Mouse (Mus musculus): ENCODE data around the gene Olfr671. TPM values are rescaled to one million over a fixed set of nuclear protein-coding genes. Genes with fewer than 3 reads are reported as not detected.
"Not testable (repeated sequence)": the region's sequence is repeated elsewhere in the genome, so short reads cannot be mapped to it uniquely, and the experiment has no call there.

Olfr671 gene
- not detected in 2 replicates for polyA plus RNA-seq (2015; fragmentation: Nextera tagmentation; extraction: Ambion mirVana)

- H3K9ac ChIP-seq: no peak within 1 kb of the TSS
- H3K27me3 ChIP-seq: no peaks in the 10 kb centered on the region
- no peak for ATAC-seq
- no peak within 1 kb of the TSS for H3K4me3 ChIP-seq
- H3K9me3 ChIP-seq (replicated peaks): no peaks in the 10 kb centered on the region
- WGBS: 74% methylated on average over 1 of the region's 1 CpGs
- no peaks in the 10 kb centered on the region for H3K36me3 ChIP-seq (ENCODE audit: poor library complexity, severe bottlenecking)
- H3K4me1 ChIP-seq: no peaks in the 10 kb centered on the region
- no peak within 1 kb of the TSS for H3K4me2 ChIP-seq
- no peak within 1 kb of the TSS for H3K27ac ChIP-seq
Measured at GRCm38 (mm10) chr7:104979026-104979425, at the start of gene Olfr671. Olfr671 (minus strand) TSS chr7:104979126.

- no peak for ATAC-seq
- H3K27me3 ChIP-seq: no peaks in the 10 kb centered on the region
- H3K4me2 ChIP-seq: no peak within 1 kb of the TSS
- no peaks in the 10 kb centered on the region for H3K36me3 ChIP-seq (ENCODE audit: poor library complexity, severe bottlenecking)
- no peaks in the 10 kb centered on the region for H3K9me3 ChIP-seq (replicated peaks)
- no peak within 1 kb of the TSS for H3K9ac ChIP-seq
- H3K4me3 ChIP-seq: no peak within 1 kb of the TSS
- 78% methylated on average over 1 of the region's 1 CpGs for WGBS
- H3K4me1 ChIP-seq: no peaks in the 10 kb centered on the region
- H3K27ac ChIP-seq: no peak within 1 kb of the TSS
Measured at GRCm38 (mm10) chr7:105028360-105028759, 49.4 kb upstream of the Olfr671 start, which contains the start of gene Olfr675. Olfr675 (minus strand) TSS chr7:105028460.

GRCm38 (mm10) chr7:105022530-105022929, 43.6 kb upstream of the Olfr671 start:
- Histone ChIP-seq H3K9me3 (replicated peaks) (no peaks in the 10 kb centered on the region), H3K27ac (no peak overlapping the region), H3K4me1 (no peaks in the 10 kb centered on the region), H3K4me3 (no peak overlapping the region), H3K4me2 (no peak overlapping the region), H3K9ac (no peak overlapping the region), H3K36me3 (ENCODE audit: poor library complexity, severe bottlenecking) (no peaks in the 10 kb centered on the region), H3K27me3 (no peaks in the 10 kb centered on the region)
- no peak for ATAC-seq
- 100% methylated on average over 1 of the region's 1 CpGs for WGBS

GRCm38 (mm10) chr7:105001929-105002328, 23.0 kb upstream of the Olfr671 start, which contains the start of gene Olfr672:
Olfr672 (minus strand) TSS chr7:105002029.
- ATAC-seq: no peak
- Histone ChIP-seq H3K4me3 (no peak within 1 kb of the TSS), H3K27me3 (no peaks in the 10 kb centered on the region), H3K9me3 (replicated peaks) (no peaks in the 10 kb centered on the region), H3K27ac (no peak within 1 kb of the TSS), H3K4me1 (no peaks in the 10 kb centered on the region), H3K36me3 (ENCODE audit: poor library complexity, severe bottlenecking) (no peaks in the 10 kb centered on the region), H3K9ac (no peak within 1 kb of the TSS), H3K4me2 (no peak within 1 kb of the TSS)

- not testable (repeated sequence) for H3K9me3 ChIP-seq (replicated peaks); ATAC-seq; H3K4me3 ChIP-seq; H3K36me3 ChIP-seq (ENCODE audit: poor library complexity, severe bottlenecking); H3K27ac ChIP-seq; H3K27me3 ChIP-seq; H3K4me1 ChIP-seq; H3K9ac ChIP-seq; H3K4me2 ChIP-seq
- 80% methylated on average over 2 of the region's 2 CpGs for WGBS
Measured at GRCm38 (mm10) chr7:104972507-104972906, 6.4 kb downstream of the Olfr671 start.

- no peak within 1 kb of the TSS for H3K27ac ChIP-seq
- H3K4me3 ChIP-seq: no peak within 1 kb of the TSS
- 58% methylated on average over 1 of the region's 1 CpGs for WGBS
- H3K9me3 ChIP-seq (replicated peaks): peaks cover 4% of the 10 kb centered on the region; the same call in 1 of the 2 replicates
- H3K4me1 ChIP-seq: no peaks in the 10 kb centered on the region
- no peak within 1 kb of the TSS for H3K9ac ChIP-seq
- H3K36me3 ChIP-seq (ENCODE audit: poor library complexity, severe bottlenecking): no peaks in the 10 kb centered on the region
- H3K27me3 ChIP-seq: no peaks in the 10 kb centered on the region
- no peak for ATAC-seq
- no peak within 1 kb of the TSS for H3K4me2 ChIP-seq
Measured at GRCm38 (mm10) chr7:104962520-104962919, 16.4 kb downstream of the Olfr671 start, which contains the start of gene Olfr670. Olfr670 (minus strand) TSS chr7:104962620.

- WGBS: 92% methylated on average over 16 of the region's 16 CpGs
- H3K27ac ChIP-seq; H3K4me3 ChIP-seq; H3K36me3 ChIP-seq (ENCODE audit: poor library complexity, severe bottlenecking); H3K9ac ChIP-seq; H3K9me3 ChIP-seq (replicated peaks); H3K4me1 ChIP-seq; H3K27me3 ChIP-seq; H3K4me2 ChIP-seq; ATAC-seq: not testable (repeated sequence)
Measured at GRCm38 (mm10) chr7:104950234-104950633, 28.7 kb downstream of the Olfr671 start.

GRCm38 (mm10) chr7:104933940-104934339, 45.0 kb downstream of the Olfr671 start, which contains the start of gene Olfr669:
Olfr669 (plus strand) TSS chr7:104934240.
- ATAC-seq: no peak
- WGBS: 87% methylated on average over 1 of the region's 1 CpGs
- H3K27me3 ChIP-seq: no peaks in the 10 kb centered on the region

GRCm38 (mm10) chr7:104927957-104928356, 51.0 kb downstream of the Olfr671 start, which contains the start of gene Olfr668:
Olfr668 (minus strand) TSS chr7:104928057.
- no peaks in the 10 kb centered on the region for H3K27me3 ChIP-seq
- WGBS: 90% methylated on average over 1 of the region's 1 CpGs
- H3K4me1 ChIP-seq: no peaks in the 10 kb centered on the region
- no peak for ATAC-seq
- H3K36me3 ChIP-seq (ENCODE audit: poor library complexity, severe bottlenecking): no peaks in the 10 kb centered on the region
- no peak within 1 kb of the TSS for H3K9ac ChIP-seq
- no peak within 1 kb of the TSS for H3K4me3 ChIP-seq
- no peak within 1 kb of the TSS for H3K27ac ChIP-seq
- H3K9me3 ChIP-seq (replicated peaks): no peaks in the 10 kb centered on the region
- no peak within 1 kb of the TSS for H3K4me2 ChIP-seq

More at GRCm38 (mm10) chr7:104933940-104934339, 45.0 kb downstream of the Olfr671 start, which contains the start of gene Olfr669:
- Histone ChIP-seq H3K4me3 (no peak within 1 kb of the TSS), H3K9ac (no peak within 1 kb of the TSS), H3K4me2 (no peak within 1 kb of the TSS), H3K9me3 (replicated peaks) (no peaks in the 10 kb centered on the region), H3K4me1 (no peaks in the 10 kb centered on the region), H3K27ac (no peak within 1 kb of the TSS), H3K36me3 (ENCODE audit: poor library complexity, severe bottlenecking) (no peaks in the 10 kb centered on the region)

Other genes starting within 250 kb of the Olfr671 start
- gene Usp17le, start 201.7 kb downstream of the Olfr671 start, polyA plus RNA-seq (2015; fragmentation: Nextera tagmentation; extraction: Ambion mirVana): not detected in 2 replicates
- not detected in 2 replicates for gene Usp17lb, start 136.5 kb downstream of the Olfr671 start, polyA plus RNA-seq (2015; fragmentation: Nextera tagmentation; extraction: Ambion mirVana)
- gene Usp17la, start 122.1 kb downstream of the Olfr671 start, polyA plus RNA-seq (2015; fragmentation: Nextera tagmentation; extraction: Ambion mirVana): not detected in 2 replicates
- not detected in 2 replicates for gene Olfr665, start 101.1 kb downstream of the Olfr671 start, polyA plus RNA-seq (2015; fragmentation: Nextera tagmentation; extraction: Ambion mirVana)
- not detected in 2 replicates for gene Olfr666, start 83.2 kb downstream of the Olfr671 start, polyA plus RNA-seq (2015; fragmentation: Nextera tagmentation; extraction: Ambion mirVana)
- gene Olfr667, start 57.6 kb downstream of the Olfr671 start, polyA plus RNA-seq (2015; fragmentation: Nextera tagmentation; extraction: Ambion mirVana): not detected in 2 replicates
- not detected in 2 replicates for gene Olfr668, start 51.1 kb downstream of the Olfr671 start, polyA plus RNA-seq (2015; fragmentation: Nextera tagmentation; extraction: Ambion mirVana)
- gene Olfr669, start 44.9 kb downstream of the Olfr671 start, polyA plus RNA-seq (2015; fragmentation: Nextera tagmentation; extraction: Ambion mirVana): not detected in 2 replicates
- gene Olfr670, start 16.5 kb downstream of the Olfr671 start, polyA plus RNA-seq (2015; fragmentation: Nextera tagmentation; extraction: Ambion mirVana): not detected in 2 replicates
- not detected in 2 replicates for gene Olfr672, start 22.9 kb upstream of the Olfr671 start, polyA plus RNA-seq (2015; fragmentation: Nextera tagmentation; extraction: Ambion mirVana)
- not detected in 2 replicates for gene Olfr675, start 49.3 kb upstream of the Olfr671 start, polyA plus RNA-seq (2015; fragmentation: Nextera tagmentation; extraction: Ambion mirVana)
- gene Olfr676, start 53.6 kb upstream of the Olfr671 start, polyA plus RNA-seq (2015; fragmentation: Nextera tagmentation; extraction: Ambion mirVana): not detected in 2 replicates
- not detected in 2 replicates for gene Olfr677, start 72.2 kb upstream of the Olfr671 start, polyA plus RNA-seq (2015; fragmentation: Nextera tagmentation; extraction: Ambion mirVana)
- gene Olfr678, start 85.3 kb upstream of the Olfr671 start, polyA plus RNA-seq (2015; fragmentation: Nextera tagmentation; extraction: Ambion mirVana): not detected in 2 replicates
- gene Olfr679, start 102.1 kb upstream of the Olfr671 start, polyA plus RNA-seq (2015; fragmentation: Nextera tagmentation; extraction: Ambion mirVana): not detected in 2 replicates
- gene Olfr680-ps1, start 113.7 kb upstream of the Olfr671 start, polyA plus RNA-seq (2015; fragmentation: Nextera tagmentation; extraction: Ambion mirVana): not detected in 2 replicates
- not detected in 2 replicates for gene Olfr681, start 137.7 kb upstream of the Olfr671 start, polyA plus RNA-seq (2015; fragmentation: Nextera tagmentation; extraction: Ambion mirVana)
- gene Olfr683, start 167.9 kb upstream of the Olfr671 start, polyA plus RNA-seq (2015; fragmentation: Nextera tagmentation; extraction: Ambion mirVana): not detected in 2 replicates
- gene Olfr684, start 184.5 kb upstream of the Olfr671 start, polyA plus RNA-seq (2015; fragmentation: Nextera tagmentation; extraction: Ambion mirVana): not detected in 2 replicates
- not detected in 2 replicates for gene Olfr685, start 206.9 kb upstream of the Olfr671 start, polyA plus RNA-seq (2015; fragmentation: Nextera tagmentation; extraction: Ambion mirVana)
- gene Olfr686, start 228.4 kb upstream of the Olfr671 start, polyA plus RNA-seq (2015; fragmentation: Nextera tagmentation; extraction: Ambion mirVana): not detected in 2 replicates